Comparison of ENCODE assay signal across 8 mouse cellular contexts in the genomic region with DNA sequence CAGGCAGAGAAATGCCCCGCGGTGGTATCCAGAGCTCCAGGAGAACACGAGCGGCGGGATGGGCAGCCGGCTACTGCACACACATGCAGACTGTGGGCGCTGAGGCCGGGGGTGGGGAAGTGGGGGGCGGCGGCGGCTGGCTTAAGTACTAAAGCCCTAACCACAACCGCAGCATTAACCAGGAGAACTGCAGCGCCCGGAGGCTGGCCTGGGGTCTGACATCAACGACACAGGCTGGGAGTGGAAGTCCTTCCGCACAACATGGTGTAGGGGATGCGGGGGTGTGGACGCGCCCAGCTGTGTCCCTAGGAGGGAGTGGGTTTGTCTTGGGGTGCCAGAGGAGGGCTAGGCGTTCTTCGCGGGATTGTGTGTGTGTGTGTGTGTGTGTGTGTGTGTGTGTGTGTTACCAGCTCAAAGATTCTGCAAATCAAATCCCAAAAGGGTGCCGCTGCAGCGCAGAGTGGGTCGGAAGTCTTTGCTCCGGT. TPM values are rescaled to one million over a fixed set of nuclear protein-coding genes. Genes with fewer than 3 reads are reported as not detected.
DNase-seq lines count a peak whose midpoint lies in the region; ATAC-seq and TF ChIP-seq lines count a peak whose summit lies in the region.

No protein-coding gene starts in this region.

- intact Hi-C loops in left cerebral cortex, postnatal 10 days (cut with DNase I) = loop anchor here (5.0 kb wide), 2 partner anchors 98 to 228 kb away; no protein-coding TSS in a partner anchor

- H3K4me1 ChIP-seq in ES-E14 (ENCODE audit: control insufficient read depth in 2 of 2, insufficient read depth in 2 of 2, low read length in 2 of 2, poor library complexity in 1 of 2) = peaks cover 7 to 17% of the 10 kb centered on the region in 2 experiments; a peak in 3 of 4 replicates
- H3K4me1 ChIP-seq in forebrain, embryonic 14.5 days (ENCODE audit: control insufficient read depth, insufficient read depth, low read length) = peaks cover 44% of the 10 kb centered on the region
- H3K4me1 ChIP-seq in hindbrain, embryonic 13.5 days (replicated peaks) = peaks cover 59% of the 10 kb centered on the region
- peaks cover 37% of the 10 kb centered on the region for H3K4me1 ChIP-seq in midbrain, embryonic 11.5 days (ENCODE audit: control insufficient read depth, insufficient read depth, low read length)

- ATAC-seq in forebrain, embryonic 14.5 days = no peak
- no peak for ATAC-seq in hindbrain, embryonic 13.5 days (ENCODE audit: low FRiP score)
- no peak for ATAC-seq in midbrain, embryonic 11.5 days (ENCODE audit: low FRiP score)

- no peaks in the 10 kb centered on the region for H3K27me3 ChIP-seq in forebrain, embryonic 14.5 days (replicated peaks; ENCODE audit: control insufficient read depth, insufficient read depth, low read length)
- no peaks in the 10 kb centered on the region for H3K27me3 ChIP-seq in hindbrain, embryonic 13.5 days
- no peaks in the 10 kb centered on the region for H3K27me3 ChIP-seq in midbrain, embryonic 11.5 days (ENCODE audit: control insufficient read depth, insufficient read depth, low read length)

- no peak for DNase-seq in ES-E14 (ENCODE audit: low read depth, low spot score)
- peak; percentile 47 to 55 for DNase-seq in adrenal gland, postnatal 36 days
- peak; percentile 44 for DNase-seq in forebrain, embryonic 14.5 days (ENCODE audit: low spot score)
- peak; percentile 48 to 83 for DNase-seq in left cerebral cortex, postnatal 10 days (ENCODE audit: extremely low spot score in 1 of 2, low spot score in 2 of 2)
- peak; percentile 95 for DNase-seq in midbrain, embryonic 11.5 days (ENCODE audit: low spot score, missing footprints)
- DNase-seq in spleen, postnatal 10 days (ENCODE audit: low spot score in 2 of 2) = peak; percentile 26 to 49
- DNase-seq in urinary bladder, postnatal 25 days (ENCODE audit: low spot score) = no peak

- H3K27ac ChIP-seq in ES-E14 (ENCODE audit: insufficient read depth, low read depth, low read length, poor library complexity, severe bottlenecking) = no peak overlapping the region
- peak overlapping the region; percentile 93 for H3K27ac ChIP-seq in forebrain, embryonic 14.5 days (ENCODE audit: low read depth, low read length)
- H3K27ac ChIP-seq in hindbrain, embryonic 13.5 days = peak overlapping the region; percentile 94
- H3K27ac ChIP-seq in midbrain, embryonic 11.5 days (ENCODE audit: low read depth, low read length) = peak overlapping the region; percentile 54; the same call in 1 of the 2 replicates

- in situ Hi-C loops in ES-E14 (cut with MboI; ENCODE audit: low sequenced_read_pairs in 2 of 2, unreplicated experiment in 2 of 2) = no loop called here

- under 1% methylated on average over 26 of the region's 26 CpGs for WGBS in forebrain, embryonic 14.5 days
- under 1% methylated on average over 26 of the region's 26 CpGs for WGBS in hindbrain, embryonic 13.5 days
- under 1% methylated on average over 26 of the region's 26 CpGs for WGBS in midbrain, embryonic 11.5 days

- H3K36me3 ChIP-seq in ES-E14 (ENCODE audit: control insufficient read depth, insufficient read depth, low read length, poor library complexity, severe bottlenecking) = no peaks in the 10 kb centered on the region
- no peaks in the 10 kb centered on the region for H3K36me3 ChIP-seq in forebrain, embryonic 14.5 days (ENCODE audit: control insufficient read depth, insufficient read depth, low read length)
- no peaks in the 10 kb centered on the region for H3K36me3 ChIP-seq in hindbrain, embryonic 13.5 days
- H3K36me3 ChIP-seq in midbrain, embryonic 11.5 days (ENCODE audit: control insufficient read depth, insufficient read depth, low read length) = no peaks in the 10 kb centered on the region

- peak overlapping the region; percentile 54 for H3K9ac ChIP-seq in ES-E14 (ENCODE audit: insufficient read depth, low read depth, low read length, poor library complexity, severe bottlenecking)
- peak overlapping the region; percentile 86 for H3K9ac ChIP-seq in forebrain, embryonic 14.5 days (ENCODE audit: low read length)
- peak overlapping the region; percentile 87 for H3K9ac ChIP-seq in hindbrain, embryonic 13.5 days
- H3K9ac ChIP-seq in midbrain, embryonic 11.5 days (ENCODE audit: low read length) = peak overlapping the region; percentile 82

- peak overlapping the region; percentile 72 to 84 for H3K4me3 ChIP-seq in ES-E14 (ENCODE audit: insufficient read depth in 1 of 2, low read depth in 1 of 2, low read length in 2 of 2, poor library complexity in 1 of 2, severe bottlenecking in 1 of 2)
- H3K4me3 ChIP-seq in forebrain, embryonic 14.5 days (ENCODE audit: low read depth, low read length) = peak overlapping the region; percentile 78
- H3K4me3 ChIP-seq in hindbrain, embryonic 13.5 days = peak overlapping the region; percentile 77
- peak overlapping the region; percentile 86 for H3K4me3 ChIP-seq in midbrain, embryonic 11.5 days (ENCODE audit: low read depth, low read length)

- peak overlapping the region; percentile 90 for H3K4me2 ChIP-seq in forebrain, embryonic 14.5 days (ENCODE audit: low read length)
- H3K4me2 ChIP-seq in hindbrain, embryonic 13.5 days = peak overlapping the region; percentile 92
- peak overlapping the region; percentile 87 for H3K4me2 ChIP-seq in midbrain, embryonic 11.5 days

- no peaks in the 10 kb centered on the region for H3K9me3 ChIP-seq in ES-E14 (ENCODE audit: control insufficient read depth, insufficient read depth, low read depth, low read length)
- no peaks in the 10 kb centered on the region for H3K9me3 ChIP-seq in forebrain, embryonic 14.5 days (replicated peaks; ENCODE audit: control insufficient read depth, low read length)
- H3K9me3 ChIP-seq in hindbrain, embryonic 13.5 days = no peaks in the 10 kb centered on the region
- no peaks in the 10 kb centered on the region for H3K9me3 ChIP-seq in midbrain, embryonic 11.5 days (ENCODE audit: control insufficient read depth, low read length)

TF ChIP-seq in ES-E14, 5 proteins besides CTCF, POLR2A, EP300 and RAD21:
- TF ChIP-seq CHD2 (IDR thresholded peaks at IDR 0.05; ENCODE audit: low read depth, low read length) = no peak
- no peak for TF ChIP-seq ZC3H11A (IDR thresholded peaks at IDR 0.05; ENCODE audit: borderline replicate concordance, low read depth, low read length)
- no peak for TF ChIP-seq ZNF384 (IDR thresholded peaks at IDR 0.05; ENCODE audit: low read depth, low read length)
- no peak for TF ChIP-seq MAFK (IDR thresholded peaks at IDR 0.05; ENCODE audit: insufficient read depth, low read depth, low read length)
- no peak for TF ChIP-seq HCFC1 (IDR thresholded peaks at IDR 0.05; ENCODE audit: borderline replicate concordance, insufficient read depth, low read length)
TF ChIP-seq in ES-E14: peak in this region for 0.

RNA-seq across cellular contexts. Expression of a gene that starts 2.0 kb away (rescaled TPM):
- total RNA-seq in ES-E14 (2012; rRNA removed) = 26.4 and 38.6 TPM in 2 replicates
- 10 to 100 TPM; 22.9 to 24.3 TPM for total RNA-seq in adrenal gland, postnatal 36 days (2021)
- polyA plus RNA-seq in forebrain, embryonic 14.5 days (2014; fragmentation: Nextera tagmentation; extraction: Ambion mirVana) = 15.3 and 22.4 TPM in 2 replicates
- polyA plus RNA-seq in hindbrain, embryonic 13.5 days (2015; fragmentation: Nextera tagmentation; extraction: Ambion mirVana) = 16.8 and 17.7 TPM in 2 replicates
- 100 to 1,000 TPM; 137 TPM for total RNA-seq in left cerebral cortex, postnatal 10 days (2021)
- 16.4 and 19.3 TPM in 2 replicates for polyA plus RNA-seq in midbrain, embryonic 11.5 days (2014; fragmentation: Nextera tagmentation; extraction: Ambion mirVana)

RNA-seq across cellular contexts. Expression of a gene that starts 2.6 kb away (rescaled TPM):
- total RNA-seq in ES-E14 (2012; rRNA removed) = 3.5 and 5.8 TPM in 2 replicates
- total RNA-seq in adrenal gland, postnatal 36 days (2021) = 1 to 10 TPM; 1.1 to 1.3 TPM
- polyA plus RNA-seq in forebrain, embryonic 14.5 days (2014; fragmentation: Nextera tagmentation; extraction: Ambion mirVana) = 2.3 and 2.7 TPM in 2 replicates
- polyA plus RNA-seq in hindbrain, embryonic 13.5 days (2015; fragmentation: Nextera tagmentation; extraction: Ambion mirVana) = 1.1 and 1.2 TPM in 2 replicates
- 1 to 10 TPM; 1.4 to 1.7 TPM for total RNA-seq in left cerebral cortex, postnatal 10 days (2021)
- polyA plus RNA-seq in midbrain, embryonic 11.5 days (2014; fragmentation: Nextera tagmentation; extraction: Ambion mirVana) = 4.5 and 4.7 TPM in 2 replicates

Comparison
In these comparisons a context has a peak if more than half of its experiments do, and no peak if none do; other contexts are left out.
1. DNase-seq: peak in adrenal gland, postnatal 36 days (2 of 2), forebrain, embryonic 14.5 days (single experiment), left cerebral cortex, postnatal 10 days (2 of 2), midbrain, embryonic 11.5 days (single experiment) and spleen, postnatal 10 days (2 of 2); none in ES-E14 (single experiment) and urinary bladder, postnatal 25 days (single experiment).
2. Peak in every context shown above with its lines, with median percentiles within 50 percentile points of each other: H3K4me3 ChIP-seq, H3K9ac ChIP-seq and H3K4me2 ChIP-seq.